Mouse (Mus musculus): ENCODE data around the gene Dcaf4.

DNA sequence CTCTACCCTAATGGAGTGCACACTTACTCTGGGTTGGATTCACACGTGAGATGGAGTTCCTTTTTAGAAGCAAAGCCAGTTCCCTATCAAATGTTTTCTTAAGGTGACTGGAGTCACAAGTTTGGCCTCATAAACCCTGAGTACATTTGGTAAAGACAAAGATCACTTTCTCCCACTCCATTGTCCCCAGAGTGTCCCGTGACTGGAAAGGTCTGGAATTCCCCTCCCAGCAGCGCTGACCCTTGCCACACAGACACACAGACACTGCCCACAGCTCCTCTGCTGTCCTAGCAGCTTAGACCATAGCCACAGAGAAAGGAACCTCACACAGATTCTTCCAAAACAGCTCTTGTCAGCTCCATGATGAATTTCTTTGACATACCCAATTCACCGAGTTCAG, 61.8 kb downstream of the Dcaf4 start:
- TF ChIP-seq CTCF (IDR thresholded peaks at IDR 0.05; ENCODE audit: control insufficient read depth, insufficient read depth, insufficient read length) (no peak), MAX (IDR thresholded peaks at IDR 0.05) (no peak), MYOG (IDR thresholded peaks at IDR 0.05; ENCODE audit: control insufficient read depth, extremely low read depth, insufficient read length) (no peak)
